In genomic region chr17:47754246-47754645, GRCm38 (mm10) we compare ENCODE assay signal across 9 mouse cellular contexts. TPM values are rescaled to one million over a fixed set of nuclear protein-coding genes. Genes with fewer than 3 reads are reported as not detected.
DNase-seq lines count a peak whose midpoint lies in the region; ATAC-seq and TF ChIP-seq lines count a peak whose summit lies in the region.
"Had no signal": no experiment of that assay in that cellular context is flagged by ENCODE, and none has a peak within 500 bp of the region (broad histone marks: within the 10 kb centered on the region; RNA-seq: fewer than 3 reads in every experiment).

No protein-coding gene starts in this region.

- no peak overlapping the region for H3K9ac ChIP-seq in lung, embryonic 15.5 days
- H3K9ac ChIP-seq in stomach, embryonic 15.5 days = no peak overlapping the region
- H3K9ac ChIP-seq in neural tube, embryonic 15.5 days (replicated peaks) = no peak overlapping the region

- no peaks in the 10 kb centered on the region for H3K9me3 ChIP-seq in lung, embryonic 15.5 days
- no peaks in the 10 kb centered on the region for H3K9me3 ChIP-seq in stomach, embryonic 15.5 days
- no peaks in the 10 kb centered on the region for H3K9me3 ChIP-seq in neural tube, embryonic 15.5 days (replicated peaks)

- H3K4me1 ChIP-seq in thymus, adult 2 months (replicated peaks; ENCODE audit: control insufficient read depth, insufficient read depth, low read length) = peaks cover 3% of the 10 kb centered on the region
- H3K4me1 ChIP-seq in lung, embryonic 15.5 days = peaks cover 10% of the 10 kb centered on the region
- peaks cover 2% of the 10 kb centered on the region for H3K4me1 ChIP-seq in stomach, embryonic 15.5 days
- no peaks in the 10 kb centered on the region for H3K4me1 ChIP-seq in neural tube, embryonic 15.5 days

- TF ChIP-seq POLR2A in thymus, adult 2 months (IDR thresholded peaks at IDR 0.05; ENCODE audit: control insufficient read depth, extremely low read depth, insufficient read depth, low read length, poor library complexity) = no peak

- no peaks in the 10 kb centered on the region for H3K36me3 ChIP-seq in thymus, adult 2 months (ENCODE audit: control insufficient read depth, insufficient read depth, low read length)
- no peaks in the 10 kb centered on the region for H3K36me3 ChIP-seq in lung, embryonic 15.5 days
- H3K36me3 ChIP-seq in stomach, embryonic 15.5 days = no peaks in the 10 kb centered on the region
- H3K36me3 ChIP-seq in neural tube, embryonic 15.5 days = no peaks in the 10 kb centered on the region

- no peak for TF ChIP-seq CTCF in thymus, adult 2 months (IDR thresholded peaks at IDR 0.05; ENCODE audit: borderline replicate concordance, control insufficient read depth, extremely low read depth, insufficient read depth, low read length, poor library complexity)

- no peak overlapping the region for H3K4me2 ChIP-seq in lung, embryonic 15.5 days
- H3K4me2 ChIP-seq in stomach, embryonic 15.5 days = no peak overlapping the region
- no peak overlapping the region for H3K4me2 ChIP-seq in neural tube, embryonic 15.5 days

- peak; percentile 96 for ATAC-seq in granulocyte monocyte progenitor cell, adult 5-6 weeks (replicated peaks; ENCODE audit: poor library complexity, severe bottlenecking)
- ATAC-seq in lung, embryonic 15.5 days (ENCODE audit: borderline replicate concordance, extremely low read depth, low FRiP score, low TSS enrichment) = 0 out of 2 replicates have a peak, but pooled peaks have one; percentile 8
- ATAC-seq in stomach, embryonic 15.5 days (ENCODE audit: insufficient read depth, low FRiP score, low read depth) = peak; percentile 56; the same call in 1 of the 2 replicates
- no peak for ATAC-seq in neural tube, embryonic 15.5 days (ENCODE audit: low FRiP score)

- 18% methylated on average over 13 of the region's 13 CpGs for WGBS in thymus, adult 2 months
- 61% methylated on average over 13 of the region's 13 CpGs for WGBS in lung, embryonic 15.5 days
- WGBS in stomach, embryonic 15.5 days = 80% methylated on average over 10 of the region's 13 CpGs
- 85% methylated on average over 11 of the region's 13 CpGs for WGBS in neural tube, embryonic 15.5 days

- no peak overlapping the region for H3K4me3 ChIP-seq in thymus, adult 2 months (ENCODE audit: control insufficient read depth, insufficient read depth, low read length)
- H3K4me3 ChIP-seq in lung, embryonic 15.5 days = no peak overlapping the region
- H3K4me3 ChIP-seq in stomach, embryonic 15.5 days (replicated peaks) = no peak overlapping the region
- H3K4me3 ChIP-seq in neural tube, embryonic 15.5 days (replicated peaks) = no peak overlapping the region

- H3K27me3 ChIP-seq in thymus, adult 2 months (ENCODE audit: control insufficient read depth, insufficient read depth, low read length) = no peaks in the 10 kb centered on the region
- H3K27me3 ChIP-seq in lung, embryonic 15.5 days = no peaks in the 10 kb centered on the region
- no peaks in the 10 kb centered on the region for H3K27me3 ChIP-seq in stomach, embryonic 15.5 days (replicated peaks)
- H3K27me3 ChIP-seq in neural tube, embryonic 15.5 days (replicated peaks) = no peaks in the 10 kb centered on the region

- H3K27ac ChIP-seq in thymus, adult 2 months (ENCODE audit: control insufficient read depth, insufficient read depth, low read length) = no peak overlapping the region
- no peak overlapping the region for H3K27ac ChIP-seq in lung, embryonic 15.5 days
- no peak overlapping the region for H3K27ac ChIP-seq in stomach, embryonic 15.5 days
- H3K27ac ChIP-seq in neural tube, embryonic 15.5 days (replicated peaks) = no peak overlapping the region

- DNase-seq in thymus, adult 2 months = peak; percentile 18
- DNase-seq in thymus, postnatal 14 days = no peak
- no peak for DNase-seq in cerebellum, postnatal 4 days (ENCODE audit: low spot score in 2 of 2)
- DNase-seq in right cerebral cortex, postnatal 25 days = no peak

RNA-seq across cellular contexts. Expression of gene Tfeb, which starts 17.4 kb away (rescaled TPM):
- polyA plus RNA-seq in thymus, adult 2 months (2012; rRNA removed) = 25.3 and 25.5 TPM in 2 replicates
- total RNA-seq in granulocyte monocyte progenitor cell, adult 5-6 weeks (2014; fragmentation: Nextera tagmentation) = 6.7 and 9.4 TPM in 2 replicates
- 6.9 and 7.8 TPM in 2 replicates for total RNA-seq in granulocyte monocyte progenitor cell, adult 5-6 weeks (2017)
- 12.9 and 14.7 TPM in 2 replicates for polyA plus RNA-seq in lung, embryonic 15.5 days (2015; fragmentation: Nextera tagmentation; extraction: Ambion mirVana)
- 10.2 and 10.7 TPM in 2 replicates for polyA plus RNA-seq in stomach, embryonic 15.5 days (2015; fragmentation: Nextera tagmentation; extraction: Ambion mirVana)
- 3.7 and 5.5 TPM in 2 replicates for polyA plus RNA-seq in neural tube, embryonic 15.5 days (2015; fragmentation: Nextera tagmentation; extraction: Ambion mirVana)

RNA-seq across cellular contexts. Expression of gene Pgc, which starts 27.6 kb away (rescaled TPM):
- polyA plus RNA-seq in thymus, adult 2 months (2012; rRNA removed) = 4.4 and 6.0 TPM in 2 replicates
- not detected in 2 replicates for total RNA-seq in granulocyte monocyte progenitor cell, adult 5-6 weeks (2014; fragmentation: Nextera tagmentation)
- not detected in 2 replicates for total RNA-seq in granulocyte monocyte progenitor cell, adult 5-6 weeks (2017)
- polyA plus RNA-seq in lung, embryonic 15.5 days (2015; fragmentation: Nextera tagmentation; extraction: Ambion mirVana) = 14.2 and 15.7 TPM in 2 replicates
- 52.1 and 71.7 TPM in 2 replicates for polyA plus RNA-seq in stomach, embryonic 15.5 days (2015; fragmentation: Nextera tagmentation; extraction: Ambion mirVana)
- polyA plus RNA-seq in neural tube, embryonic 15.5 days (2015; fragmentation: Nextera tagmentation; extraction: Ambion mirVana) = 0.17 TPM in 1 of 2 replicates, not detected in the other
- polyA plus RNA-seq: brain, embryonic 14.5 days had no signal

RNA-seq across cellular contexts. Expression of gene Prickle4, which starts 59.7 kb away (rescaled TPM):
- 4.0 and 5.5 TPM in 2 replicates for polyA plus RNA-seq in thymus, adult 2 months (2012; rRNA removed)
- total RNA-seq in granulocyte monocyte progenitor cell, adult 5-6 weeks (2014; fragmentation: Nextera tagmentation) = not detected in 2 replicates
- total RNA-seq in granulocyte monocyte progenitor cell, adult 5-6 weeks (2017) = 0.62 TPM in 1 of 2 replicates, not detected in the other
- polyA plus RNA-seq in lung, embryonic 15.5 days (2015; fragmentation: Nextera tagmentation; extraction: Ambion mirVana) = 0.73 and 0.86 TPM in 2 replicates
- 0.34 and 0.42 TPM in 2 replicates for polyA plus RNA-seq in stomach, embryonic 15.5 days (2015; fragmentation: Nextera tagmentation; extraction: Ambion mirVana)
- 1.1 and 2.6 TPM in 2 replicates for polyA plus RNA-seq in neural tube, embryonic 15.5 days (2015; fragmentation: Nextera tagmentation; extraction: Ambion mirVana)

RNA-seq across cellular contexts. Expression of gene Gm21981, which starts 60.0 kb away (rescaled TPM):
- 1.0 and 1.4 TPM in 2 replicates for polyA plus RNA-seq in thymus, adult 2 months (2012; rRNA removed)
- total RNA-seq in granulocyte monocyte progenitor cell, adult 5-6 weeks (2014; fragmentation: Nextera tagmentation) = not detected in 2 replicates
- 1.0 TPM in 1 of 2 replicates, not detected in the other for total RNA-seq in granulocyte monocyte progenitor cell, adult 5-6 weeks (2017)
- polyA plus RNA-seq in lung, embryonic 15.5 days (2015; fragmentation: Nextera tagmentation; extraction: Ambion mirVana) = 0.35 and 0.45 TPM in 2 replicates
- polyA plus RNA-seq in stomach, embryonic 15.5 days (2015; fragmentation: Nextera tagmentation; extraction: Ambion mirVana) = 0.19 and 0.27 TPM in 2 replicates
- 1.5 and 1.6 TPM in 2 replicates for polyA plus RNA-seq in neural tube, embryonic 15.5 days (2015; fragmentation: Nextera tagmentation; extraction: Ambion mirVana)
